Mouse (Mus musculus) thymus, postnatal 0 days (tissue): ENCODE measurements at regions not wholly inside any gene's neighbourhood (a gene's known extent, or its start where the extent isn't known, plus 50 kb on each side); places are given as distances from the start of the nearest gene placed in this dataset.

Experiments
- DNase-seq: peaks from one replicate; pipeline ENCODE4 v3.0.0-alpha.2; 2015; ENCODE audit warnings: low spot score

DNA sequence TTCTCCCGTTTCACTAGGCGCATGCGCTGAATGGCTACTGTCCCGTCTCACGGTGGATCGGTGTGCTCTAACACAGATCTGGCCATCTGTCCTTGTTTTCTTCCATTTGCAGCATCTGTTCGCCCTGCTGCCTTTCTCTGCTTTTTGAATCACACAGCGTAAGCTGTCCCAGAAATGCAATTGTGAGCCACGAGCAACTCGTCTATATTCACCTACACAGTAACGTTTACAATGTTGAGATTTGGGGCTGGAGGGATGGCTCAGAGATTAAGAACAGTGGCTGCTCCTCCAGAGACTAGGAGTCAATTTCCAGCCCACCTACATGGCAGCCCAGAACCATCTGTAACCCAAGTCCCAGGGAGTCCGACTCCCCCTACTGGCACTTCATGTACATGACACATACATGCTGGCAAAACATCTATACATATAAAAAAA, 72.2 kb upstream of the Cnot2 start:
- no peak for DNase-seq

DNA sequence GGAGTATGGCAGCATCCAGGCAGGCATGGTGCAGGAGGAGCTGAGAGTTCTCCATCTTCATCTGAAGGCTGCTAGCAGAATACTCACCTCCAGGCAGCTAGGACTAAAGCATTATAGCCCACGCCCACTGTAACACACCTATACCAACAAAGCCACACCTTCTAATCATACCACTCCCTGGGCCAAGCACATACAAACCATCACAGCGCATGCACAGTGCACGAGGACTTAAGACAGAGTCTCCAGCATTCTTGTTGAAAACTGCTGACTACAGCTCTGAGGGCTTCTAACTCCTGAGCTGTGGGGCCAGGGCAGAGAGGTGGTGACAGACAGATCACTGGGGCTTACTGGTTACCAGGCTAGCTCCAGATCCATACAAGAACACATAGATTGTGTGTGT, 68.0 kb upstream of the Cnot2 start:
- no peak for DNase-seq

DNA sequence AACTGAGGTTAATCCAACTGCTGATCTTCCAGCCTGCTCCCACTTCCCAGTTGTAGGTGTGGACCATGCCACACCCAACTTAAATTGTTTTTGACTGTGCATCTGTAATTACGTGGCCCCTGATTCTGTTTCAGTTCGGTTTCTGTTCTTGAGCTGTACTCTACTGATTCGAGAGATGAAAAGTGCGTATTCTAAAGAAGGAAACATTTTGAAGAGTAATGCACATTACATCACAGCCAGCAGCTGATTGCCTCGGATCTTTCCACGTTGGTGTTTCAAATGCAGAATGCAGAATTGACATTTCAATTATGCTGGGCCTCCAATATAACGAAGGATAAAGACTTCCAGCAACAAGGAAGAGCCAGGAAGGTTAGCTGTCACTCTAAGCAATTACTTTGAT, 64.7 kb upstream of the Cnot2 start:
- no peak for DNase-seq

DNA sequence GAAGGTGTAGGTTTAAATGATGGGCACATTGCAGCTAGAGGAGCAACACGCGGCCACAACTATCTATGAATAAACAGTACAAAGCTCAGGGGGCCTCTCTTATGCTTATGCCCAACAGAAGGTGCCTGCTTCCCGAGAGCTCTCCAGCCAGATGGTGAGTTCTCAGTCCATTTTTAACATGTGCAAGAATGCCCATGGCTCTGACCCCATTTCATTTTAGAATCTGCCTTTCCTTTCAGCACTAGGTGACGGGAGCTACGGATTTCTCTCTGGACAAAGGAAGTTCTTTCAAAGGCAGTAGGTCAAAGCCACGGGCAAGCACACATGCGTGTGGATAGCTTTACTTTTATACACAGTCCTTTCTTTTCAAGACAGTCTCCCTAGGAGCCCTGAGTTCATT, 64.3 kb upstream of the Cnot2 start:
- no peak for DNase-seq

DNA sequence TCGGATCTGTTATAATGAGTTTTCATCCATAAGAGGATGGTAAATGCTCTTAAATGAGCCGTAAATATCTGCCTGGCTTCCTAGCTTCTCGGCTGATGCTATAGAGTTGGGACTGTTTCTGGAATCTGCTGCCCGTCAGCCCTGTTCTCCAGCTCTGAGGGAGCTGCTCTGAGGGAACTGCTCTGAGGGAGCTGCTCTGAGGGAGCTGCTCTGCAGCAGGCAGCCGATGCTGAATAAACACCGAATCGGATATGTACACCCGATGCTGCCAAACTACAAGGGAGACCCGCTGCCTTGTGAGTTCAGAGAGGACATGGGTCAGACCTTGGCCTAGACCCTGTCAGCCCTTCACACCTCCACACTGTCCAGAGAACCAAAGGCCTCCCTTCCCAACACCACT, 63.8 kb upstream of the Cnot2 start:
- no peak for DNase-seq
